Mouse (Mus musculus): ENCODE data around the gene Xirp1. TPM values are rescaled to one million over a fixed set of nuclear protein-coding genes. Genes with fewer than 3 reads are reported as not detected.

The Xirp1 gene
- polyA plus RNA-seq, 1 experiment = 0.08 TPM

- Histone ChIP-seq H3K27ac (ENCODE audit: insufficient read depth, low read length) (peak overlapping the region; percentile 97), H3K27me3 (ENCODE audit: control insufficient read depth, insufficient read depth, low read length) (no peaks in the 10 kb centered on the region), H3K4me3 (ENCODE audit: extremely low read depth, insufficient read depth, insufficient read length) (peak overlapping the region; percentile 97), H3K4me1 (ENCODE audit: control insufficient read depth, insufficient read depth, insufficient read length) (peaks cover 27% of the 10 kb centered on the region; the same call in 1 of the 2 replicates), H3K36me3 (ENCODE audit: control insufficient read depth, insufficient read depth, low read length) (no peaks in the 10 kb centered on the region)
- WGBS = under 1% methylated on average over 48 of the region's 48 CpGs
- TF ChIP-seq POLR2A (IDR thresholded peaks at IDR 0.05; ENCODE audit: low read depth, low read length) (no peak), CTCF (IDR thresholded peaks at IDR 0.05; ENCODE audit: extremely low read depth, insufficient read depth, insufficient read length, insufficient replicate concordance) (no peak)
- DNase-seq (ENCODE audit: low read depth in 1 of 2, low spot score in 2 of 2) = peak; percentile 63 to 72
These were observed 40.3 kb downstream of the Xirp1 start for GRCm38 (mm10) chr9:119982956-119983551.

- peak overlapping the region; percentile 97 for H3K27ac ChIP-seq (ENCODE audit: insufficient read depth, low read length)
- WGBS = 1% methylated on average over 11 of the region's 11 CpGs
- TF ChIP-seq CTCF (IDR thresholded peaks at IDR 0.05; ENCODE audit: extremely low read depth, insufficient read depth, insufficient read length, insufficient replicate concordance) (peak; percentile 54; the same call in 1 of the 2 replicates), POLR2A (IDR thresholded peaks at IDR 0.05; ENCODE audit: low read depth, low read length) (no peak)
- no peaks in the 10 kb centered on the region for H3K27me3 ChIP-seq (ENCODE audit: control insufficient read depth, insufficient read depth, low read length)
- DNase-seq (ENCODE audit: low read depth in 1 of 2, low spot score in 2 of 2) = peak; percentile 81 to 85
- H3K4me3 ChIP-seq (ENCODE audit: extremely low read depth, insufficient read depth, insufficient read length) = peak overlapping the region; percentile 97
- peaks cover 27% of the 10 kb centered on the region; the same call in 1 of the 2 replicates for H3K4me1 ChIP-seq (ENCODE audit: control insufficient read depth, insufficient read depth, insufficient read length)
- no peaks in the 10 kb centered on the region for H3K36me3 ChIP-seq (ENCODE audit: control insufficient read depth, insufficient read depth, low read length)
These were observed 41.1 kb downstream of the Xirp1 start for GRCm38 (mm10) chr9:119982241-119982811.

GRCm38 (mm10) chr9:119981183-119982179, 41.9 kb downstream of the Xirp1 start:
- Histone ChIP-seq H3K4me1 (ENCODE audit: control insufficient read depth, insufficient read depth, insufficient read length) (peaks cover 29% of the 10 kb centered on the region; the same call in 1 of the 2 replicates), H3K4me3 (ENCODE audit: extremely low read depth, insufficient read depth, insufficient read length) (peak overlapping the region; percentile 97), H3K27ac (ENCODE audit: insufficient read depth, low read length) (peak overlapping the region; percentile 97), H3K36me3 (ENCODE audit: control insufficient read depth, insufficient read depth, low read length) (0 out of 2 replicates have a peak, but pooled peaks cover 1% of the 10 kb centered on the region), H3K27me3 (ENCODE audit: control insufficient read depth, insufficient read depth, low read length) (no peaks in the 10 kb centered on the region)
- peak; percentile 58 to 81 for DNase-seq (ENCODE audit: low read depth in 1 of 2, low spot score in 2 of 2)
- 3% methylated on average over 16 of the region's 16 CpGs for WGBS
- TF ChIP-seq CTCF (IDR thresholded peaks at IDR 0.05; ENCODE audit: extremely low read depth, insufficient read depth, insufficient read length, insufficient replicate concordance) = no peak; the same call in 1 of the 2 replicates
- TF ChIP-seq POLR2A (IDR thresholded peaks at IDR 0.05; ENCODE audit: low read depth, low read length) = 0 out of 2 replicates have a peak, but pooled peaks have one; percentile 24

- Histone ChIP-seq H3K27me3 (ENCODE audit: control insufficient read depth, insufficient read depth, low read length) (no peaks in the 10 kb centered on the region), H3K27ac (ENCODE audit: insufficient read depth, low read length) (peak overlapping the region; percentile 97), H3K36me3 (ENCODE audit: control insufficient read depth, insufficient read depth, low read length) (0 out of 2 replicates have a peak, but pooled peaks cover 1% of the 10 kb centered on the region), H3K4me1 (ENCODE audit: control insufficient read depth, insufficient read depth, insufficient read length) (peaks cover 29% of the 10 kb centered on the region; the same call in 1 of the 2 replicates), H3K4me3 (ENCODE audit: extremely low read depth, insufficient read depth, insufficient read length) (peak overlapping the region; percentile 47; the same call in 1 of the 2 replicates)
- TF ChIP-seq POLR2A (IDR thresholded peaks at IDR 0.05; ENCODE audit: low read depth, low read length) = no peak
- TF ChIP-seq CTCF (IDR thresholded peaks at IDR 0.05; ENCODE audit: extremely low read depth, insufficient read depth, insufficient read length, insufficient replicate concordance) = no peak
- 16% methylated on average over 4 of the region's 4 CpGs for WGBS
- DNase-seq (ENCODE audit: low read depth in 1 of 2, low spot score in 2 of 2) = no peak
These were observed 42.6 kb downstream of the Xirp1 start for GRCm38 (mm10) chr9:119980770-119981182.

- Histone ChIP-seq H3K27ac (ENCODE audit: insufficient read depth, low read length) (peak overlapping the region; percentile 32; the same call in 1 of the 2 replicates), H3K4me1 (ENCODE audit: control insufficient read depth, insufficient read depth, insufficient read length) (peaks cover 29% of the 10 kb centered on the region; the same call in 1 of the 2 replicates), H3K4me3 (ENCODE audit: extremely low read depth, insufficient read depth, insufficient read length) (no peak overlapping the region), H3K27me3 (ENCODE audit: control insufficient read depth, insufficient read depth, low read length) (no peaks in the 10 kb centered on the region), H3K36me3 (ENCODE audit: control insufficient read depth, insufficient read depth, low read length) (peaks cover 6% of the 10 kb centered on the region)
- no peak for DNase-seq (ENCODE audit: low read depth in 1 of 2, low spot score in 2 of 2)
- 47% methylated on average over 2 of the region's 2 CpGs for WGBS
- TF ChIP-seq CTCF (IDR thresholded peaks at IDR 0.05; ENCODE audit: extremely low read depth, insufficient read depth, insufficient read length, insufficient replicate concordance) (no peak), POLR2A (IDR thresholded peaks at IDR 0.05; ENCODE audit: low read depth, low read length) (no peak)
These were observed 43.6 kb downstream of the Xirp1 start for GRCm38 (mm10) chr9:119979749-119980148.

- Histone ChIP-seq H3K4me1 (ENCODE audit: control insufficient read depth, insufficient read depth, insufficient read length) (peaks cover 29% of the 10 kb centered on the region; the same call in 1 of the 2 replicates), H3K27ac (ENCODE audit: insufficient read depth, low read length) (peak overlapping the region; percentile 91), H3K36me3 (ENCODE audit: control insufficient read depth, insufficient read depth, low read length) (peaks cover 11% of the 10 kb centered on the region), H3K27me3 (ENCODE audit: control insufficient read depth, insufficient read depth, low read length) (no peaks in the 10 kb centered on the region), H3K4me3 (ENCODE audit: extremely low read depth, insufficient read depth, insufficient read length) (peak overlapping the region; percentile 12; the same call in 1 of the 2 replicates)
- WGBS = 49% methylated on average over 6 of the region's 6 CpGs
- TF ChIP-seq CTCF (IDR thresholded peaks at IDR 0.05; ENCODE audit: extremely low read depth, insufficient read depth, insufficient read length, insufficient replicate concordance) (no peak), POLR2A (IDR thresholded peaks at IDR 0.05; ENCODE audit: low read depth, low read length) (no peak)
- DNase-seq (ENCODE audit: low read depth in 1 of 2, low spot score in 2 of 2) = no peak
These were observed 44.5 kb downstream of the Xirp1 start for GRCm38 (mm10) chr9:119978811-119979441.
